Mouse (Mus musculus) spleen, postnatal 10 days (tissue): Measurements from ENCODE around the gene Olfr561.

ENCODE experiments used
- DNase-seq, 2 experiments: peaks; one replicate each; pipeline ENCODE4 v3.0.0; 2021 to 2022; ENCODE audit warnings: low spot score in 2 of 2

Gene Olfr561

GRCm38 (mm10) chr7:102770921-102771320 lies at the start of gene Olfr561:
Olfr561 (plus strand) TSS chr7:102771221.
- no peak for DNase-seq

GRCm38 (mm10) chr7:102727391-102727790 lies 43.6 kb upstream of the Olfr561 start, which contains the start of gene Olfr559:
Olfr559 (minus strand) TSS chr7:102727491.
- DNase-seq: no peak

- no peak for DNase-seq
Measured at GRCm38 (mm10) chr7:102733793-102734192, 37.2 kb upstream of the Olfr561 start.

GRCm38 (mm10) chr7:102737705-102738104 lies 33.3 kb upstream of the Olfr561 start:
- no peak for DNase-seq

GRCm38 (mm10) chr7:102752086-102752485 lies 18.9 kb upstream of the Olfr561 start:
- DNase-seq: peak in 1 of 2 experiments; percentile 11

GRCm38 (mm10) chr7:102759266-102759665 lies 11.8 kb upstream of the Olfr561 start, which contains the start of the genes Olfr560 and Olfr78:
Olfr560 (minus strand) TSS chr7:102759366.
Olfr78 (minus strand) TSS chr7:102759471.
- DNase-seq: no peak

GRCm38 (mm10) chr7:102803180-102803579 lies 32.2 kb downstream of the Olfr561 start, which contains the start of gene Olfr564:
Olfr564 (plus strand) TSS chr7:102803480.
- no peak for DNase-seq
